Mouse (Mus musculus) neural tube, embryonic 10.5 days (tissue): ENCODE data around the gene Amigo1.
A peak's percentile ranks its signal among the peaks of the same experiment; 100 is the strongest.

Experiments
- DNase-seq: peaks from one replicate; pipeline ENCODE4 v3.0.0-alpha.2; 2017; ENCODE audit warnings: low spot score; ENCODE audit errors: extremely low spot score

The Amigo1 gene

DNA sequence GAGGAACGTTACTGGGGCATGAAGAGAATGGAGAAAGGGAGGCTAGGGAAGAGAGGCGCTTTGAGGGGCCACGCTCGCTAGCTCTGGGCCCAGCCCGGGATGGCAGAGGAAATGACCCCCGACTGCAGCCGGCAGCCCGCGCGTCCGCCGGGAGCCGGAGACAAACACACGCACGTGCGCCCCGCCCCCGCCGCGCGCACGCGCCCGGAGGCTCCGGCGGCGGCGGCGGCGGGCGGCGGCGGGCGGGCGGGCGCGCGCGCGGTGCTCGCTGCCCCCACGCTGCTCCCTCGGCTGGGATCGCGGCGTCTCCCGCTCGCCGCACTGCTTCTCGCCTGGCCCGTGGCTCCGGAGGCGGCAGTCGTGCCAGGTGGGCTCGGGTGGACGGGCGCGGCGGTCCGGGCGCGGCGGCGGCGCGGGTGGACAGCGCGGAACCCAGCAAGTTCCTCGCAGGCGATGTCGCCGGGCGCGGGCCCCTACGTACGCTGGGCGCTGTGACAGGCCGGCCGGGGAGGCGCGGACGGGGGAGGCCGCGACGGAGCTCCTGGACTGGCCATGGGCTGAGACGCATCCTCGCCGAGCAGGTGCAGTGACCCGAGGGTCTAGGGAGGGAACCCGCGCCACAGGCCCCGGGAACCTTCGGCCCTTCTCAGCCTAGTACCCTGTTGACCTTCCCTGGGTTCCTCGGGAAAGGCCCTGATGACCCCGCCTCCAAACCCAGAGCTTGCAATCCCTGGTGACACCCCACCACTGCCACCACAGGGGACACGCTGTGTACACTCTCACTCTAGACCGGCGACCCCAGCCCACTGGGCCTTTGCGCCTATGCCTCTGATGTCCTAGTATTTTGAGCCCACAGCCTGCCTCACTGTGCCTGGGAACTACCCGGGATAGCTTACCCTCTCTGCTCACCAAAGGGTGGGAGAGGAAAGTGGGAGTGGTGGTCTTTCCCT, at the start of gene Amigo1:
Amigo1 (plus strand) TSS at position 238 of the 950 bp plus-strand sequence.
- peak; percentile 64 for DNase-seq

DNA sequence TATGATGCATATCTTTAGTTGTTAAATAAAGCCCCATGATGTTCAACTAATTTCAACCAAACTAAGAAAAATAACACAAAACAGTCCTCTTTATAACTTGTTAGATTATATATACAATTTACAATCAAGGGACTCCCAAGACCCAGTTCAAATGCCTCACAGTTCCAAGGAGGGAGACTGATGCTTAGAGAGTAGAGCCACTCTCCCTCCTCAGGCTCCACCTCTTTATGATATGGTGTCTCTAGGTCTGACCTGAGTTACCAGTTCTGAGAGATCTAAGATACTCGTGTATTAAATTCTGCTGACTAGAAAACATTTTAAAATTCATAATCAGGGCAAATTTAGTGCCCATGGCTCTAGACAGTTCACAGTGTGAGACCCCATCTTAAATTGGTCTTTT, 47.0 kb upstream of the Amigo1 start:
- no peak for DNase-seq

DNA sequence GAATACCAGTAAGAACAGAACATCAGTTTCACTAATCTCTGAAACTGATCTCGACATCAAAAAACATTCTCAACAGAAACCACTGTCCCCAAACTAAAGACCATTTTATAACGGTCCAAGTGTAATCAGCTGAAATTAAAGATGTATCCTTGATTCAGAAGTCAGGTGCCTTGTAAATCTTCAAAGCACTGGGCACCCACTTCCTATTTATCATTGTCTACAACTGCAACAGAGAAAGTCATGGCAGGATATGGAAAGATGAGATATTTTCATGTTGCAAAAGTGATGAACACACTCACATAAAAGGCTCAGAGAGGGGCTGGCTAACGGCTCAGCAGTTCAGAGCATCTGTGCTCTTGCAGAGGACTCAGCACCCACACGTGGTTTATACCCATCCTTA, 45.3 kb upstream of the Amigo1 start:
- no peak for DNase-seq

DNA sequence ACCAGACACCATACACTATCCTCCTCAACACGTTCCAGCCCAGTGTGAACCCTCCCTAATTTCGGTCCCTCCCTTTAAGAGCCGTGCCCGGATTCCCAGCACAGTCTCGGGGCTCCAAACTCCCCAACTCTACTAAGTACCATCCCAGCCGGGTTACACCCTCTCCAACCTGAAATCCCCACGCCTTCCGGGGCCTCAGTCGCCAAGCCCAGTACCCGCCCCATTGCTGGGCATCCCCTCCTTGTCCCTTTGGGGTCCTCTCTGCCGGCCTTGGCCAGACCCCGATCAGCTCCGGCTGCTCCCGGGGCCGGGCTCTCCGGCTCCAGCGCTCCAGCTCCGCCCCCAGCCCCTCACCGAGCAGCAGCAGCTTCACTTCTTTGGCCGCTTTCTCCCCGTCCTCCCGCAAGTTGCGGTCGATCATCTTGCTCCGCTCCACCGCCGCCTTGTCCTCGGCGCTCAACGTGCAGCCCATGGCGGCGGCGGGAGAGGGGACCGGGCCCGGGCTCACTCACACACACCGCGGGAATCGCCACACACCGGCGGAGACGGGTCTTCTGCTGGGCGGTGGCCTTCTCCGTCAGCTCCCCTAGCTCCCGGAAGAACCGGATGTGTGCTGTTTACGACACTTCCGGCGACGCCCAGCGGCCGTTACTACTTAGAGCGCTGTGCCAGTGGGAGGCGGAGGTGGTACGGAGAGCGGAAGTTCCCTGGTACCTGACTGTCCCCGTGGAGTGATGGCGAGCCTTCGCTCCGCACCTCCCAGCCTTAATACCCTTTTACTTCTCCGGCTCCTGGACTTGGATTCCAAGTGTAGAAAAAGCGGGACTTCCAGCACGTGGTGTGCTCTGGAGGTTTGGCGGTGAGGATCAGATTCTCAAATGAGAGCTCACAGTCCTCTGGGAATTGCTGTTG, 40.3 kb upstream of the Amigo1 start, which contains the start of gene Gnai3:
Gnai3 (minus strand) TSS at position 613 of the 912 bp plus-strand sequence.
- peak; percentile 95 for DNase-seq

DNA sequence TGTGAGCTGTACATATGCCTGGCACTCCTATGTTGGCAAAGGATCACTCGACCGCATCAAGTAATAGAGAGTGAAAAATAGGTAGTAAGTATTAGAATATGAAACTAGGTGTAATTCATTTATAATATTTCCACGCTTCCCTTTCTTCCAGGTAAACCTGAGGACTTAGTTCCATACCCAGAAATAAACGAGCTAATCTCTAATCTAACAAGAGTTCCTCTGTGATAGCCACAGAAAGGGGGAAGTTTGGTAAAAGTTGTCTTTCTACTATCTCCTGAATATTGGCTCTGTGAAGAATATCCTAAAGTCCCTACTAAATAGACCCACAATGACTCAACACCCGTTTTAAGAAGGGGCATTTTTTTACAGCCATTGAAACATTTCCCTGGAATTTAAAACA, 39.5 kb upstream of the Amigo1 start:
- DNase-seq: no peak

DNA sequence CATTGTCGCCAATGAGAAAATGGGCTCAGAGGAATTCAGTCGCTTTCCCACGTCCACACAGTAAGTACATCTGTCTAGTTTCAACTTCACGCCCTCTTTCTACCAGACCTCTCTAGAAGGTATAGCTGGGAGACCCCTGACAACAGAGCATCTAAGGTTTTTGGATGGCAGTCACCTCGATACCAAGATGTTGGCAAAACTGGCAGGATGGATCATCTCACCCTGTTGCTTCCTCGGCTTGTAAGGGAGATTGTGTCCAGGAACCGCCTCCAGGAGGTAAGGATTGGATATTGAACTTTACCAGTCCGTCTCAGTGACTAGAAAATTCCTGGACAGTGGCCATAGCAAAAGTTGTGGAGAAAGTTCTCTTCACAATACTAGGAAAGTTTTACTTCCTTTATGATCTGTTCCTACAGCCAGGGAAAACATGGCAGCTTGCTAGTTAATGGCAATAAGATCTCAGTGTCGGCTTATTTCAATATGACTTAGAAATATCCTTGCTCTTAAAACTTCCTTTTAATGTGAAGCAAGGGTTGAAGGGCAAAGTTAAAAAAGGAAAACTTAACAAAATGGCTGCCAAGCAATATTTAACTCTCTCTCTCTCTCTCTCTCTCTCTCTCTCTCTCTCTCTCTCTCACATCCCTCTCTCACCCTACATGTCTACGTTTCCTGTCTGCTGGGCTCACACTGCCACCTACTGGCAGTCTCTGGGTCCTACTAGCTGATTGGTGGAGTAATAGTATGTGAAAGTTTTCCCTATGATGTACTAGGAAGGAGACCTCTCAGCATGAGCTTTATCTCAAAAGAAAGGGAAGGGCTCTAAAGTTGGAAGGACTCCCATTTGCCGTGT, 38.5 kb upstream of the Amigo1 start:
- DNase-seq: peak; percentile 85

DNA sequence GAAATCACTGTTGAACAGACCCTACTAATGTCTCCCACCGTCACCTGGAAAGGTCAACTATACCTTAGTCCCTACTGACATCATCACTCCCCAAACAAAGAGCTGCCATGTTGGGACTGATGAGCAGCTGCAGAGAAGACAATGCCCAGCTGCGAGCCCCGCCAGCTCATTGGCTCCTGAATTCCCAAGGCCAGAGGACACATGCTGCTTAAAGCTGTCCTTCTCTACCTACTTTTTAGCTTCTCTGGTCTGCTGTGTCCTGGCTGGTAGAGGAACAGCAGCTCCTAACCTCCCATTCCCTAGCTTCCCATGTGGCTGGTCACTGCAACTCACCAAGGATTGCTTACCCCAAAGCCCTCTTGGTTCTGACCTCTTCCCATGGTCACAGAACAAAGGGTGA, 33.8 kb upstream of the Amigo1 start:
- DNase-seq: no peak

DNA sequence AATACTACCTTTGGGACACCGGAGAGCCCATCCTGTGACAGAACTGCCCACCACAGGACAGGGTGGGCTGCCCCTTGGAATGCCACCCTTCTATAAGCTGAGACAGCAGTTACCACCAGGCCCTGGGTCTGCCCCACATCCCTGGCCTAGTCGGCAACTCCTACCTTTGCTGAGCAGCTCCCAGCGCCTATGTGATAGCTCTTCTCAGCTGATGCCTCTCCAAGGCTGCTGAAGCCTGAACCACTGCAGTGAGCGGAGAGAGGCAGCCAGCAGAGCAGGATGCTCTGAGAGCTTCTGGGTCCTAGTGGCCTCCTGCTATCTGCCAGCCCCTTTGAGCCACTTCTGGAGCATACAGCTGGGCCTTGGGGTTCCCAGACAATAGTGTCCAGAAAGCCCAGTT, 31.5 kb upstream of the Amigo1 start, which contains the start of gene Gpr61:
Gpr61 (minus strand) TSS at position 227 of the 400 bp plus-strand sequence.
- DNase-seq: no peak

DNA sequence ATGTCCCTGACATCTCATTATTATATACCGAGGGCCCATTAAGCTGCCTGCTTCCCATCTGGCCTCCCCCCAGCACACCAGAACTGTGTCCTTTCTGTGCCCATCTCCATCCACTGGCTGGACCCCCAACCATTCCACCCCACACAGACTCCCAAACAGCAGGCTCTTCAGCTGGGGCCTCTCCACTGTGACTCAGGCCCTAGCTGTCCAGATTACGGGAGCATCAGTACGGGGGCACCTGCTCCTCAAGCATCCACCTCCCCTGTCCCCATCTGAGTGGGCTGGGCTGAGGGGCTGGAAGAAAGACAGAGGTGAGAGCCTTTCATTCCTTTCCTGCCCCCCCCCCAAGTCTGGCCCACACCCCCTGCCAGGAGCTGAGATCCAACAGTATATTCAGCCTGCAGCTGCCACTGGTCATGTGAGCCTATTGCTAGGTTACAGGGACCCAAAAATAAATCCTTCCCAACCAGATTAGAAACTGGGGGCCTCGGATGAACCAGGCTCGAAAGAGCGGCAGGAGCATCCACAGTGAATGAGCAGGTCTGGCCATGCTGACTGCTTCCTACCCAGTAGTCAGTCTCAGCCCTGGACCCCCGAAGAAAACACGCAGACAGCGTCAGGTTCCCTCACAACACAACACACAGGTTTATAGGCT, 27.6 kb upstream of the Amigo1 start:
- no peak for DNase-seq

DNA sequence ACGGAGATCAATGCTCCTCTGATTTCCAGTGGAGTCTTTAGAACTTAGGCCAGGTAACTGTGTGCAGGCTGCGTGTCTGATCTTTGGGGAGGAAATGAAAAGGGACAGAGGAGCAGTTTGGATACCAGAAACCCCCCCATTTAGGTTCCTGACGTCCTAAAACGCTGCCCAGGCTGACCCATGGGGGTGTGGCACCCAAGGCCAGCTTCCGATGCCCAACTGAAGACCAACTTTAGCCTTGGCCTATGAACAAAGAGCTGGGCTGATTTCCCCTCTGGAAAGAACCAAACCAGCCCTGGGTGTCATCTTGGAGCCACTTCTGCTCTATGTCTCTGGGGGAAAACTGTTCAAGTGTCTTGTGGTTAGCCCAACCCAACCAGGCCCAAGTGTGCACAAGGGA, 22.0 kb upstream of the Amigo1 start:
- DNase-seq: no peak

DNA sequence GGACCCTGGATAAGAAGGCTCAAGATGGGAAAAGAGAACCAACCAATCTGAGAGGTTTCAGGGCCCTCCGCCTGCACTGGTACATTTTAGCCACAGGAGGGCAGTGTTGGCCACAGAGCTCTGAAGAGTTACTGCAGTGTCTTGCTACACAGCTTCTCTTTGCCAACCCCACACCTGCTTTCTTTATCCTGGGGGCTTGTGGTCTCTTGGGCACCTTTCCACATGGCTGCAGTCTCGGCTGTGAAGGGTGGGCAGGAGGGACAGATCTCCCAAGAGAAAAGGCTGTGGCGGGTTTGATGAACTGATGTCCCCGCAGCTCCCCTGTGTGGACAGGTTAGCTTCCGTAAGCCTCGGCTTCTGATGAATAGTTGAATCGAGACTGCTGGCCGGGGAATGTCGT, 21.3 kb upstream of the Amigo1 start:
- DNase-seq: peak; percentile 90

DNA sequence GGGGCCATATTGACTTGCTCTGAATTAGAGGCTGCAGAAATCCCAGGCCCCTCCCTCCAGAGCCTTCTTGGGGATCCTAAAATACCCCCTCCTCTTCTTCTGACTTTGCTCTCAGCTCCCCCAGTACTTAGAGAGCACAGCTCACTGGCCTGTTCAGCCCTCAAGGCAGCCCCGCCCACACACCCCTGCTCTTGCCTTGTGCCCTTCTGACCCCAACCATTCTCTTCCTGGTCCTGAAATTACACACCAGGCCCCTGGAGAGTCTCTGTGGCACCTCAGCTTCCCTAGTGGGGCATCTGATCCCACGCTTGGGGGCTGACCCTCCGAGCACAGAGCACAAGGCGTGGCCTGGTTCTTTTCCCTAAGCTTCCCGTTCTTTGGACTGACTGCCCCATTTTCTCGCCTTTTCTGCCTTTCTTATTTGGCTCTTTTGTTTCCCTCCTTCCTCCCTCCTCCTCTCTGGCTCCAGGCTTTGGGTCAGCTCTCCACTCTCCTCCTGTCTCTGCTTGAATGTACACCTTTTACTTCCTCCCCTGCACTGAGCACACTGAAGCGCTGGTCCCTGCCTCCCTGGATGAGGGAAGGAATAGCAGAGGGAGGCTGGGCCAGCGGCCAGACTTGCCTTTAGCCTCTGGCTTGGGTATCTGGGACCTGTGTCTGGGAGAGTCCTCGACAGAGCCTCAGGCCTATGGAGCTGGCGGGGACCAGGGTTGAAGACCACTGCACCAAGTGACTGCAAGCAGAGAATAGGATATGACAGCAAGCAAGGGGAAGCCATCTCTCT, 20.4 kb upstream of the Amigo1 start:
- DNase-seq: no peak

DNA sequence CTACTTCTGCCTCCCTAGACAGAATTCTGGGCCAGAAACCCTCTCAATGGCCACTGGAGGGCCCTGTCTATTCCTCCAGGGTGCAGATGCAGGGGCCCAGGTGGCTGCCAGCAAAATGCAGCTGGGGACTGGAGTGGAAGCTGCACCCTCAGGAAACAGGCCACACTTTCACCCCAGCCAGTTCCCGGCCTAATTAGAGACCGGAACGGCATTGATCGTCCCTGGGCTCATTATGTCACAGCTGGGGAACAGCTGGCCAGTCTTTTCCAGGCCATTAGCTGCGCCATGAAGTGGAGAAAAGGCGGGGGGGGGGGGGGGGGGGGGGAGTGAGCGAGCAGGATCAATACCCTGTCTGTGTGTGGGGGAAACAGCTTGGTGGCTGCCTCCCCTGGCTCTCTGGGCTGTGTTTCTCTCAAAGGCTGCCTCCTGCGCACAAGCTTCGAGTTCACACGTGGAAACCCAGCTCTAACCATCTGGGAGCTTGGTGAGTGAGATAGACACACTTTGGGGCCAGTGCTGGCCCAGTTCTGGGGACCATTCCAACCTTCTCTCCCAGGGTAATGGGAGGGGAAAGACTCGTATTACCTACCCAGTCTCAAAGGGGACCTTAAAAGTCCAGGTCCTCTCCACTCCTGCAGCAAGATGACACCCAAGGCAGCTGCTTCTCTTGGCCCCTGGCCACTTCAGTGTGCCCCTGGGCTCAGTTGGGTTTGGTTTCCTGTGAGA, 19.5 kb upstream of the Amigo1 start:
- DNase-seq: peak; percentile 67

DNA sequence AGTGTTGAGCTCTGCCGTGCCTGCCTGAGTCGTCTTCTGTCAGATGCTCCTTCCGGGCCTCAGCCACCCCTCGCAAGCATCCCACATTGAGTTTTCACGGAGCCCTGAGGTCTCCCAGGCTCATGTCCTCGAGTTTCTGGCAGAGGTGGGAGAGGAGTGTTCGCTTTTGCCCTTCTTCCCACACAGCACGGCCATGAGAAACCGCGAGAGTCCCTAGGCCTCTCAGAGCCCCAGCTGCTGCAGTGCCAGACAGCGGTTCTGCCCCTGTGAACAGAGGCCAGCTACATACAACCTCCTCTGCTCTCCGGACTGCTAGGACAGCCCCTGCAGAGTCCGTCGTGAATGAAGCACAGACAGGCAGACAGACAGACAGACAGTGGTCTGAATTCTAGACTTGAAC, 18.6 kb upstream of the Amigo1 start:
- DNase-seq: no peak

DNA sequence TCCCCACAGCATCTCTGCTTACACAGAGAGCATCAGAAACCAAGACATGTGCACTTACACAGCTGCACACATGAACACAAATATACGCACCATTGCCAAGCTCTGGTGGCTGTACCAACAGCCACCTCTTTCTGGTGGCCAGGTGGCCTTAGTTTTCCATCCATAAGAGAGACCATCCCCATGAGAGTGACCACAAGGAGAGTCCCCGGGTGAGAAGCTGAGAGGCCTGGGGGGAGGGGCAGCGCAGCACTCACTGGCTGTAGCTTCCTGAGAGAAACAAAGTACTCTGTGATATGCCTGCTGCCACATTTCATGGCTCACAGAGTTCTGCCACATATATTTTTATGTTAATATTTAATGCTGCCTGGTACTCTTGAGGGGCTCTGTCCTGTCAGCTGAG, 16.9 kb upstream of the Amigo1 start:
- no peak for DNase-seq

DNA sequence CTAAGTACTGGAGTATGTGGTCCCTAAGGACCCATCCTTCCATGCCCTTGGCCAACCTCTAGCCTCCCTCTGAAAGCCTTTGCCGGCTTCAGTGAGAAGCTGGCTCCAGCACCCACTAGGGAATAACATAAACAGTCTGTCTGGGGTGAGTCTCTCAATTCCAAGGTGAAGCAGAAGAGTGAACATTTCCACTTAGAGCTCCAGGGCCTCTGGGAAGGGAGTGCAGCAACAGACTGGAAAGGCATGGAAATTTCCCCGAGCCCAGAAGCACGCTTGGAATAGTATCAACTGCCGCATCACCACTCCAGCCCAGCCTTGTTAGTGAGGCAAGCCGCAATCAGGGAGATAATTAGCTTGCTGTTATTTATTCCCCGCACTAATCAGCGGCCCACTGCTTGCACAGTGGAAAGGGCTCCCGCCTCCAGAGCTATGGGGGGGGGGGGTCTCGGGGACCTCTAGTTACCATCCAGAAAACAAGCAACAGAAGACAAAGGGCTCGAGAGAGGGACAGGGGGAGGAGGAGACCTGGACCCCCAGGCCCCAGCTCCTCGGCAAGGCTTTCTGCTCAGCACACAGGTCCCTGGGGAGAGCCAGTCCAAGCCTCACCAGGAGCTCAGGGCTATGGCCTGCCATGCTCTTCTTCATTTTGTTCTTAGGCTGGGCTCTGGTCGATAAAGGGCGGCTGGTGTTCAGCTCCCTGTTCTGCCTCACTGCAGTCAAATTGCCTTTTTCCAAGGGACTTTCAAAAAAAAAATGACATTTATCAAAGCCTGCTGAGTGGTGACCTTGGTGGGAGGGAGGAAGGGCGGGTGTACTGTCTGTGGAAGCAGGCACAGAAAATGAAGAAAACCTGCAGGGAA, 11.2 kb upstream of the Amigo1 start:
- DNase-seq: no peak

DNA sequence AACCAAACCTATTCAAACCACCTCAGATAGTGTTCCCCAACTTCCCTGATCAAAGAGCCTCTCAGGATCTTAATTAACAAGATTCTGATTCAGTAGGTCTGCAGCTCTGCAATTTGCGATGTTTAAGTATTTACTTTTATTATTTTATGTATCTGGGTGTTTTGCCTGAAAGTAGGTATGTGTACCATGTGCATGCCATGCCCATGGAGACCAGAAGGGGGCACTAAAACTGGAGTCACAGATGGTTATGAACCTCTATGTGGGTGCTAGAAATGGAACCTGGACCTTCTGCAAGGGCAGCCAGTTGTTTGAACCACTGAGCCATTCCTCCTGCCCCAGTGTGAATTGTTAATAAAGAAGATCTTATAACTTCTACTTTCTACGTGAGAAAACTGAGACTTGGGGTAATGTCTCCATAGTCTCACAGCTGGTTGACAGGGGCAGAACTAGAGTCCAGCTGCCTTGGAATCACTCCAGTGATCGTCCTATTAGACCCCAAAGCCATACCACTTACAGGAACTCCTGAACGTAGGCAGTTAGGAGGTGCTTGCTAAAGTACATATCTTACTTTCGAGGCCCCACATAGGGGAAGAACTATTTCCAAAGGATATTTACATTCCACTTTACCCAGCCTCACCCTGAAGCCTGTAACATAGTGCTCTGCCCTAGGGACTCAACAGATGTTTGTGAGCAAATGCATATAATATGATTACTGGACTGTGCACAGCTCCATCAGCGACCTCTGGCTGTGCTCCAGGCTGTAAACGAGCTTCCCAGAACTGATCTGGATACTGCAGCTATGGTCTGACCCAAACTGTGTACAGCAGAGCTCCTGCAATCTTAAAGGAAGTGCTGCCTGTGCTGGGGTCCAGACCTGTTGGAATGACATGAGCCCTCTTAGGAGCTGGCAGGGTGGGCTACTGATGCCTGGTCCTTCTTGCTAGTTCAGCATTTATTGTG, 7.1 kb upstream of the Amigo1 start:
- no peak for DNase-seq
